Mouse (Mus musculus) megakaryocyte, embryonic 14.5 days (primary cell): Measurements from ENCODE around the gene Tbccd1. TPM values are rescaled to one million over a fixed set of nuclear protein-coding genes. Genes with fewer than 3 reads are reported as not detected.

Experiments used
- H3K27me3 ChIP-seq: replicated peaks from 2 replicates; pipeline ENCODE3; 2012; ENCODE audit warnings: inconsistent platforms
- H3K36me3 ChIP-seq: replicated peaks from 2 replicates; pipeline ENCODE3; 2012; ENCODE audit warnings: low read length, inconsistent platforms, mixed read lengths
- H3K4me1 ChIP-seq: 2 replicates; pipeline ENCODE4 v1.6.1; 2012; ENCODE audit warnings: inconsistent platforms
- H3K4me3 ChIP-seq: replicated peaks from 2 replicates; pipeline ENCODE3; 2012; ENCODE audit warnings: moderate library complexity, mild to moderate bottlenecking, inconsistent platforms
- H3K9me3 ChIP-seq: 2 replicates; pipeline ENCODE4 v1.6.1; 2012; ENCODE audit warnings: inconsistent platforms
- FLI1 ChIP-seq: IDR thresholded peaks from 2 replicates; pipeline ENCODE4 v1.6.1; 2012; ENCODE audit warnings: low read length, inconsistent platforms, mixed read lengths
- GATA1 ChIP-seq: IDR thresholded peaks from 3 replicates; pipeline ENCODE4 v1.6.1; 2012; ENCODE audit warnings: mixed read lengths, low read length, inconsistent platforms, borderline replicate concordance
- polyA plus RNA-seq: library from polyadenylated mRNA; stranded (reverse); fragments of >175 nt; gene quantifications from 2 replicates; pipeline ENCODE4 v1.2.3, GENCODE M21; 2012; ENCODE audit warnings: low replicate concordance; ENCODE audit not compliant: insufficient read depth

The Tbccd1 gene
- polyA plus RNA-seq, 1 experiment: 2.5 TPM

GRCm38 (mm10) chr16:22832932-22833525 lies 24.4 kb downstream of the Tbccd1 start:
- TF ChIP-seq GATA1 (no peak), FLI1 (no peak)

GRCm38 (mm10) chr16:22820731-22821130 lies 36.7 kb downstream of the Tbccd1 start:
- no peaks in the 10 kb centered on the region for H3K9me3 ChIP-seq
- TF ChIP-seq FLI1: no peak
- no peak for TF ChIP-seq GATA1
- H3K36me3 ChIP-seq: peaks cover 81% of the 10 kb centered on the region
- no peaks in the 10 kb centered on the region for H3K27me3 ChIP-seq
- peaks cover 16% of the 10 kb centered on the region for H3K4me1 ChIP-seq
- no peak overlapping the region for H3K4me3 ChIP-seq

More at GRCm38 (mm10) chr16:22832932-22833525, 24.4 kb downstream of the Tbccd1 start:
- Histone ChIP-seq H3K36me3 (peaks cover 78% of the 10 kb centered on the region), H3K4me1 (no peaks in the 10 kb centered on the region), H3K27me3 (no peaks in the 10 kb centered on the region), H3K9me3 (no peaks in the 10 kb centered on the region), H3K4me3 (no peak overlapping the region)

DNA sequence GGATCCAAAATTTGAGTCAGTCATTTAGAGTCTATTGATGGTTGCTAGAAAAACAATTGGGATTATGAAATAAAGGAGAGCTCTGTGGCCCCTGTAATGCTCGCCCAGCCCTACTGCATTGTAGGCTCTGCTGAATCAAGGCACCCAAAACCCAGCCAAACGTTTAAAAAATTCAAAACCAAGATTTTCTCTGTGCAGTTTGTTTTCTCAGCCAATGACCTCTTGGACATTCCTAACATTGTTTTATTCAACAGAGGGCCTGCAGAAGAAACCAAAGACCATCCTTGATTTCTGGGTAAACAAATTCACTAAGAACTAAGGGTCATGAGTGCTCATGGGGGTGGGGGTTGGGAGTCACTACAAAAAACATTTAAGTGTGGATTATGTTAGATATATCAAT lies 46.0 kb downstream of the Tbccd1 start, which contains the start of gene Crygs:
Gene Crygs, minus strand, starts transcription at position 101 of the 400 bp plus-strand sequence.
- H3K36me3 ChIP-seq: peaks cover 36% of the 10 kb centered on the region
- no peak within 1 kb of the TSS for H3K4me3 ChIP-seq
- peaks cover 13% of the 10 kb centered on the region for H3K27me3 ChIP-seq
- H3K9me3 ChIP-seq: no peaks in the 10 kb centered on the region
- TF ChIP-seq GATA1: no peak
- TF ChIP-seq FLI1: no peak
- H3K4me1 ChIP-seq: peaks cover 6% of the 10 kb centered on the region

GRCm38 (mm10) chr16:22807468-22808070 lies 49.9 kb downstream of the Tbccd1 start:
- H3K4me3 ChIP-seq: peak overlapping the region; percentile 88
- peaks cover 38% of the 10 kb centered on the region for H3K27me3 ChIP-seq
- TF ChIP-seq GATA1 (no peak), FLI1 (no peak)
- H3K9me3 ChIP-seq: no peaks in the 10 kb centered on the region
- peaks cover 6% of the 10 kb centered on the region for H3K4me1 ChIP-seq
- H3K36me3 ChIP-seq: peaks cover 2% of the 10 kb centered on the region

DNA sequence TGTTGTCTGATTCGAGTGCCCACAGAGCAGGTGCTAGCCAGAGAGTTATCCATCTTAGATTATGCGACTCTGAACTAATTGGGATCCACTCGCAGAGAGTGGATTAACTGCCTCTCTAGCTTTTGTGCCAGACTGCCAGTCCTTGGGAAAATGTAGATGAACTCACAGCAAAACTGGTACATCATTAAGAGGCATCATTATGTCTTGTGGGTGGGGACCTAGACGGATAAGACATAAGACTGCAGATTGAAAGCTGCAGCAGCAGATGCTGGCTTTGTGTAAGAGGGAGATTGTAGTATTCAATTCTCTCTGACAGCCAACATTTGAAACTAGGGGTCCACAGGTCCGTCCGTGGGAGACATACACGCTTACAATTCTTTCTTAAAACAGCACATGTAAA lies 54.7 kb downstream of the Tbccd1 start:
- Histone ChIP-seq H3K36me3 (no peaks in the 10 kb centered on the region), H3K9me3 (no peaks in the 10 kb centered on the region), H3K4me1 (peaks cover 4% of the 10 kb centered on the region), H3K4me3 (no peak overlapping the region), H3K27me3 (peaks cover 57% of the 10 kb centered on the region)
- TF ChIP-seq FLI1 (no peak), GATA1 (no peak)

- Histone ChIP-seq H3K9me3 (no peaks in the 10 kb centered on the region), H3K4me1 (no peaks in the 10 kb centered on the region; the same call in 1 of the 2 replicates), H3K27me3 (peaks cover 66% of the 10 kb centered on the region), H3K4me3 (no peak overlapping the region), H3K36me3 (no peaks in the 10 kb centered on the region)
- TF ChIP-seq FLI1 (no peak), GATA1 (no peak)
Observed at GRCm38 (mm10) chr16:22800849-22801109, 56.7 kb downstream of the Tbccd1 start.

GRCm38 (mm10) chr16:22800026-22800848 lies 57.2 kb downstream of the Tbccd1 start:
- Histone ChIP-seq H3K27me3 (peaks cover 64% of the 10 kb centered on the region), H3K4me3 (no peak overlapping the region), H3K9me3 (no peaks in the 10 kb centered on the region), H3K4me1 (no peaks in the 10 kb centered on the region; the same call in 1 of the 2 replicates), H3K36me3 (no peaks in the 10 kb centered on the region)
- no peak for TF ChIP-seq GATA1
- no peak for TF ChIP-seq FLI1

DNA sequence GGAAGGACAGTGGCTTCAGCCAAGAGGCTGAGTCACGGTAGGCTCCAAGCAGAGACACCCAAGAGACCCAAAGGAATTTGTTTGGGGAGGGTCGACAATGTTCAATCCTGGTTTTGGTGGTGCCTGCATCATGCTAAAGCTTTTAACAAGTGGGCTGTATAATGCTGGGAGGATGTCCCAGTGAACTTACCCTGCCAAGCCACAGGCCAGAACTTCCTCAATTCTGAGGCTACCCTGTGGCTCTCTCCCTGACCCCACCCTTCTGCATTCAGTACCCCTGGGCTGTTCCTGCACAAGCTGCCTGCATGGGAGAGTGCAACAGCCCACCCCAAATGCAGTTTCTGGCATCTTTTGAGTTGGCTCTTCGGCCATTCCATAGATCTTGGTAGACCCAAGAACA lies 58.9 kb downstream of the Tbccd1 start:
- Histone ChIP-seq H3K9me3 (no peaks in the 10 kb centered on the region), H3K4me3 (no peak overlapping the region), H3K27me3 (peaks cover 64% of the 10 kb centered on the region), H3K4me1 (no peaks in the 10 kb centered on the region; the same call in 1 of the 2 replicates), H3K36me3 (no peaks in the 10 kb centered on the region)
- TF ChIP-seq FLI1 (no peak), GATA1 (no peak)

DNA sequence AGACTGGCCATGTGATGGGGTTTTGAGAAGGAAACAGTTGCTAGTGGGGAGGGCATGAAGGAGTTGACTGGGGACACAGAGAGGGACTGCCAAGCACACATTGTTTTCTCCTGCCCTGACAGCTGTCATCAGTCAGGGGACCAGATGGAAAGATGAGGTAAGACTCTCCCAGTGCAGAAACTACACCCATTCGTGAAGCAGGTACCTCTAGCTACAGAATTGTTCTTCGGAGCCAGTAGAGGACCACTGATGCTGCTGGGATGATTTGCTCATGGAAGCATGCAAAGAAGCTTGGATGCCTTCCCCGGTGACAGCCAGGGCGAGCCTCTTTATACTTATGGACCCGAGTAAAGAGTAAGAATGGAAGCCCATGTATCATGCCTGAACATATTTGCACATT lies 59.9 kb downstream of the Tbccd1 start:
- H3K4me3 ChIP-seq: no peak overlapping the region
- H3K9me3 ChIP-seq: no peaks in the 10 kb centered on the region
- no peak for TF ChIP-seq FLI1
- 0 out of 3 replicates have a peak, but pooled peaks have one; percentile 6 for TF ChIP-seq GATA1
- H3K36me3 ChIP-seq: no peaks in the 10 kb centered on the region
- no peaks in the 10 kb centered on the region; the same call in 1 of the 2 replicates for H3K4me1 ChIP-seq
- H3K27me3 ChIP-seq: peaks cover 68% of the 10 kb centered on the region

DNA sequence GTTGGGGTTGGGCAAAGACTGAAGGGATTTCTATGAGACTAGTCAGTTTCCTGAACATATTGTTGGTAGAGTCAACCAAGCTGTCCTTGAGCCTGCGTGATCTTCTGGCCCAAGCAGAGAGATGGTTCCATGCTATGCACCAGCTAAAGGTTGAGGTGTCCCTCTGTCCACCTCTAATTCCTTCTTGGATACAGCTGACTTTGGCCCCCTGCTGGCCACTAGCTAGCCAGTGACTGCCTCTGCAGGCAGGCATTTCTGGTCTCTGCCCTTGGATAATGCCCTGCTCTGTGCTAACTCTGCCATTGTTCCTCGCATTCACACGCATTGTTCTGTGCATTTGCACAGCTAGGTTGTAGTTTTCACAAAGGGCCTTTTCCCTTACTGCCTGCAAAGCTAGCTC lies 62.0 kb downstream of the Tbccd1 start:
- peaks cover 63% of the 10 kb centered on the region for H3K27me3 ChIP-seq
- H3K4me1 ChIP-seq: peaks cover 9% of the 10 kb centered on the region
- no peak overlapping the region for H3K4me3 ChIP-seq
- H3K9me3 ChIP-seq: no peaks in the 10 kb centered on the region
- no peaks in the 10 kb centered on the region for H3K36me3 ChIP-seq
- TF ChIP-seq FLI1: no peak
- TF ChIP-seq GATA1: no peak
